Mouse (Mus musculus) hindbrain, embryonic 15.5 days (tissue): ENCODE data around the gene Ttbk1. TPM values are rescaled to one million over a fixed set of nuclear protein-coding genes. Genes with fewer than 3 reads are reported as not detected.

Source experiments
- ATAC-seq: fragments of 200-750 bp; cut with Nextera tagmentation; 2 replicates; pipeline ENCODE4 v1.8.0; 2017; ENCODE audit warnings: low read depth, moderate number of reproducible peaks, moderate TSS enrichment; ENCODE audit not compliant: low FRiP score
- H3K27ac ChIP-seq: fragments of 300-500 bp; sonication (generic); replicated peaks from 2 replicates; pipeline ENCODE4 v1.5.1; 2015; ENCODE audit warnings: mild to moderate bottlenecking, inconsistent platforms
- H3K27me3 ChIP-seq: fragments of 300-500 bp; sonication (generic); 2 replicates; pipeline ENCODE4 v1.6.1; 2015; ENCODE audit warnings: control low read depth, inconsistent platforms
- H3K36me3 ChIP-seq: fragments of 300-500 bp; sonication (generic); 2 replicates; pipeline ENCODE4 v1.6.1; 2015; ENCODE audit warnings: control low read depth, inconsistent platforms
- H3K4me1 ChIP-seq: fragments of 300-500 bp; sonication (generic); replicated peaks from 2 replicates; pipeline ENCODE4 v1.6.1; 2015; ENCODE audit warnings: control low read depth, inconsistent platforms
- H3K4me2 ChIP-seq: fragments of 300-500 bp; sonication (generic); 2 replicates; pipeline ENCODE4 v1.6.1; 2015; ENCODE audit warnings: moderate library complexity, mild to moderate bottlenecking, inconsistent platforms
- H3K4me3 ChIP-seq: fragments of 300-500 bp; sonication (generic); 2 replicates; pipeline ENCODE4 v1.5.1; 2015; ENCODE audit warnings: mild to moderate bottlenecking, inconsistent platforms
- H3K9ac ChIP-seq: fragments of 300-500 bp; sonication (generic); 2 replicates; pipeline ENCODE4 v1.6.1; 2015; ENCODE audit warnings: inconsistent platforms
- H3K9me3 ChIP-seq: fragments of 300-500 bp; sonication (generic); 2 replicates; pipeline ENCODE4 v1.6.1; 2016; ENCODE audit warnings: control low read depth, inconsistent platforms
- WGBS: fragments of 180-500 bp; shearing (Covaris S2); methylation state at CpG from one replicate; pipeline ENCODE4 v1.1.7; 2015; 5-methylcytosine and 5-hydroxymethylcytosine counted together
- polyA plus RNA-seq: library from polyadenylated mRNA; unstranded; fragments of >200 nt; fragmentation: Nextera tagmentation; extraction: Ambion mirVana; gene quantifications from 2 replicates; pipeline ENCODE4 v1.2.1, GENCODE M21; 2015

Gene Ttbk1
- polyA plus RNA-seq, 1 experiment from 2014 or later, result 8.6 TPM

- Histone ChIP-seq H3K27ac (no peak overlapping the region), H3K9me3 (no peaks in the 10 kb centered on the region), H3K27me3 (no peaks in the 10 kb centered on the region), H3K9ac (no peak overlapping the region), H3K4me3 (no peak overlapping the region), H3K4me1 (peaks cover 8% of the 10 kb centered on the region; the same call in 1 of the 2 replicates), H3K36me3 (peaks cover 27% of the 10 kb centered on the region), H3K4me2 (no peak overlapping the region)
- no peak for ATAC-seq
- WGBS, result 87% methylated on average over 5 of the region's 5 CpGs
Measured at GRCm38 (mm10) chr17:46462226-46462625, 25.2 kb downstream of the Ttbk1 start.

- WGBS, result 13% methylated on average over 8 of the region's 8 CpGs
- Histone ChIP-seq H3K9me3 (no peaks in the 10 kb centered on the region), H3K4me2 (peak overlapping the region; percentile 15), H3K36me3 (peaks cover 18% of the 10 kb centered on the region), H3K9ac (no peak overlapping the region), H3K27me3 (no peaks in the 10 kb centered on the region), H3K4me3 (no peak overlapping the region), H3K27ac (no peak overlapping the region), H3K4me1 (peaks cover 8% of the 10 kb centered on the region; the same call in 1 of the 2 replicates)
- ATAC-seq, result no peak
Measured at GRCm38 (mm10) chr17:46461347-46461746, 26.1 kb downstream of the Ttbk1 start.

- Histone ChIP-seq H3K4me3 (no peak overlapping the region), H3K4me2 (peak overlapping the region; percentile 15), H3K36me3 (peaks cover 13% of the 10 kb centered on the region; the same call in 1 of the 2 replicates), H3K9me3 (no peaks in the 10 kb centered on the region), H3K27ac (no peak overlapping the region), H3K4me1 (peaks cover 14% of the 10 kb centered on the region), H3K9ac (no peak overlapping the region), H3K27me3 (no peaks in the 10 kb centered on the region; the same call in 1 of the 2 replicates)
- no peak for ATAC-seq
- 5% methylated on average over 32 of the region's 32 CpGs for WGBS
Measured at GRCm38 (mm10) chr17:46460673-46461072, 26.8 kb downstream of the Ttbk1 start.

- ATAC-seq, result no peak
- 43% methylated on average over 3 of the region's 3 CpGs for WGBS
- Histone ChIP-seq H3K9me3 (no peaks in the 10 kb centered on the region), H3K36me3 (peaks cover 9% of the 10 kb centered on the region; the same call in 1 of the 2 replicates), H3K4me3 (no peak overlapping the region), H3K9ac (no peak overlapping the region), H3K27me3 (no peaks in the 10 kb centered on the region; the same call in 1 of the 2 replicates), H3K4me2 (no peak overlapping the region), H3K27ac (no peak overlapping the region), H3K4me1 (peaks cover 37% of the 10 kb centered on the region)
Measured at GRCm38 (mm10) chr17:46458439-46458838, 29.0 kb downstream of the Ttbk1 start.

GRCm38 (mm10) chr17:46457791-46458190, 29.7 kb downstream of the Ttbk1 start:
- Histone ChIP-seq H3K27ac (no peak overlapping the region), H3K9ac (no peak overlapping the region), H3K4me3 (no peak overlapping the region), H3K4me2 (no peak overlapping the region), H3K4me1 (peaks cover 42% of the 10 kb centered on the region), H3K9me3 (no peaks in the 10 kb centered on the region), H3K27me3 (no peaks in the 10 kb centered on the region; the same call in 1 of the 2 replicates), H3K36me3 (peaks cover 9% of the 10 kb centered on the region; the same call in 1 of the 2 replicates)
- ATAC-seq, result no peak
- 21% methylated on average over 10 of the region's 10 CpGs for WGBS

GRCm38 (mm10) chr17:46455110-46455691, 32.3 kb downstream of the Ttbk1 start:
- no peaks in the 10 kb centered on the region for H3K9me3 ChIP-seq
- peaks cover 34% of the 10 kb centered on the region for H3K4me1 ChIP-seq
- 2% methylated on average over 33 of the region's 33 CpGs for WGBS
- H3K4me2 ChIP-seq, result peak overlapping the region; percentile 58
- H3K27ac ChIP-seq, result no peak overlapping the region
- H3K36me3 ChIP-seq, result peaks cover 1% of the 10 kb centered on the region; the same call in 1 of the 2 replicates
- H3K4me3 ChIP-seq, result peak overlapping the region; percentile 26
- H3K9ac ChIP-seq, result no peak overlapping the region
- ATAC-seq, result no peak; the same call in 1 of the 2 replicates
- no peaks in the 10 kb centered on the region; the same call in 1 of the 2 replicates for H3K27me3 ChIP-seq

- Histone ChIP-seq H3K27me3 (no peaks in the 10 kb centered on the region; the same call in 1 of the 2 replicates), H3K9ac (no peak overlapping the region), H3K27ac (no peak overlapping the region), H3K36me3 (no peaks in the 10 kb centered on the region; the same call in 1 of the 2 replicates), H3K4me3 (peak overlapping the region; percentile 25; the same call in 1 of the 2 replicates), H3K4me2 (peak overlapping the region; percentile 58), H3K9me3 (no peaks in the 10 kb centered on the region), H3K4me1 (peaks cover 34% of the 10 kb centered on the region)
- no peak for ATAC-seq
- 5% methylated on average over 9 of the region's 9 CpGs for WGBS
Measured at GRCm38 (mm10) chr17:46454539-46454938, 32.9 kb downstream of the Ttbk1 start.

GRCm38 (mm10) chr17:46453970-46454411, 33.5 kb downstream of the Ttbk1 start:
- no peaks in the 10 kb centered on the region for H3K36me3 ChIP-seq
- WGBS, result 3% methylated on average over 26 of the region's 26 CpGs
- H3K4me1 ChIP-seq, result peaks cover 34% of the 10 kb centered on the region
- H3K27ac ChIP-seq, result 0 out of 2 replicates have a peak overlapping the region, but pooled peaks have one; percentile 35
- peak overlapping the region; percentile 24; the same call in 1 of the 2 replicates for H3K9ac ChIP-seq
- no peaks in the 10 kb centered on the region; the same call in 1 of the 2 replicates for H3K27me3 ChIP-seq
- peak overlapping the region; percentile 25; the same call in 1 of the 2 replicates for H3K4me3 ChIP-seq
- no peaks in the 10 kb centered on the region for H3K9me3 ChIP-seq
- peak overlapping the region; percentile 58 for H3K4me2 ChIP-seq
- ATAC-seq, result 0 out of 2 replicates have a peak, but pooled peaks have one; percentile 46

- ATAC-seq, result no peak
- H3K4me3 ChIP-seq, result no peak overlapping the region
- no peaks in the 10 kb centered on the region for H3K36me3 ChIP-seq
- H3K4me1 ChIP-seq, result peaks cover 34% of the 10 kb centered on the region
- WGBS, result 7% methylated on average over 13 of the region's 13 CpGs
- no peak overlapping the region for H3K9ac ChIP-seq
- H3K4me2 ChIP-seq, result peak overlapping the region; percentile 58
- no peak overlapping the region for H3K27ac ChIP-seq
- no peaks in the 10 kb centered on the region; the same call in 1 of the 2 replicates for H3K27me3 ChIP-seq
- H3K9me3 ChIP-seq, result no peaks in the 10 kb centered on the region
Measured at GRCm38 (mm10) chr17:46453302-46453948, 34.0 kb downstream of the Ttbk1 start.

GRCm38 (mm10) chr17:46452683-46453082, 34.8 kb downstream of the Ttbk1 start:
- Histone ChIP-seq H3K4me1 (peaks cover 34% of the 10 kb centered on the region), H3K36me3 (no peaks in the 10 kb centered on the region), H3K27ac (no peak overlapping the region), H3K9ac (no peak overlapping the region), H3K27me3 (peaks cover 2% of the 10 kb centered on the region; the same call in 1 of the 2 replicates), H3K4me2 (no peak overlapping the region), H3K9me3 (no peaks in the 10 kb centered on the region), H3K4me3 (no peak overlapping the region)
- ATAC-seq, result no peak
- 44% methylated on average over 5 of the region's 5 CpGs for WGBS

GRCm38 (mm10) chr17:46446264-46446663, 41.2 kb downstream of the Ttbk1 start:
- Histone ChIP-seq H3K27ac (no peak overlapping the region), H3K36me3 (no peaks in the 10 kb centered on the region), H3K9me3 (no peaks in the 10 kb centered on the region), H3K4me3 (no peak overlapping the region), H3K9ac (no peak overlapping the region), H3K27me3 (peaks cover 44% of the 10 kb centered on the region), H3K4me1 (no peaks in the 10 kb centered on the region), H3K4me2 (no peak overlapping the region)
- ATAC-seq, result no peak
- 92% methylated on average over 16 of the region's 16 CpGs for WGBS
